In the genomic region with DNA sequence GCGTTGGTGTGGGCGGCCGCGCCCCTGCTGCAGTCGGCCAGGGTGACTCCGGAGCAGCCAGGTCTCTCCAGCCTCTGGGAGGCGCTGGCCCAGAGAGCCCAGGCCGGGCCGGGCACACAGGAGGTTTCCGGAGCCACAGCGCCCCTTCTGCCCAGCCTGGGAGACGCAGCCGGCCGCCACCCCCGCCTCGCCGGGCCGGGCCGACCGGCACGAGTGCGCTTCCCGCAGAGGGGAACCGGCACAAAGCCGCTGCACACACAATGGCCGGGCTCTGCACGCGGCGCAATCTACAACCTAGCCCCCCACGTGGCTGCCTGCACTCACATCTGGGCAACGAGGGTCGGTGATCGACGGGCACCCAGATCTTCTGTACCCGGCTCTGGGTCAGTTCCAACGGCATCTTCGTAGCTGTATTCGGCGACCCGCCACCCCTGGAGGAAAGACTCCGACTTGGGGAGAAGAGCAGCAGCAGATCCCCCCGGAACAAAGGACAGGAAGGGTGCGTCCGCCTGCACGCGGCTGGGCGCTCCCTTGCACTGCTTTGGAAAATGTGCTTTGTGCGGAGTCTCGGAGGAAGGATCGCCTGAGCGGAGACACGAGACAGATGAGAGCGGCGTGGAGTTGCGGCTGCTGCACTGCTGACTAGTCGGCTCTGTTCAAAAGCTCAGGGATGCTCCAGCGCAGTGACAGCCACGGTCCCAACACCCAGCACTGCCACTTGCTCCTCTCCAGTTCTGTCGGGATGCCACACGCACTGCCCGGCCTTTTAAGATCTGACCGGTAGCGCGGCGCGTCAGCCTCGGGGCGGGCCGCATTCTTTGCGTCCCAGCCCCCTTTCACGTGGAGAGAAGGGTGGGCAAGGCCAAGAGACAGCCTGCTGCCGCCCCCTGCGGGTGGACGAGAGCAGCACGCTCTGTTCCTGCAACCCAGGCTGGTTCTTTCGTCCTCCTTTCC, we compare ENCODE assay signal across 8 mouse cellular contexts. TPM values are rescaled to one million over a fixed set of nuclear protein-coding genes. Genes with fewer than 3 reads are reported as not detected.
A peak's percentile ranks its signal among the peaks of the same experiment; 100 is the strongest.
DNase-seq lines count a peak whose midpoint lies in the region; ATAC-seq lines count a peak whose summit lies in the region.

No protein-coding gene starts in this region.

- no peaks in the 10 kb centered on the region for H3K9me3 ChIP-seq in hindbrain, embryonic 14.5 days (ENCODE audit: control insufficient read depth, low read length)

- peak overlapping the region; percentile 85 for H3K4me2 ChIP-seq in hindbrain, embryonic 14.5 days (replicated peaks)

- H3K27me3 ChIP-seq in hindbrain, embryonic 14.5 days (ENCODE audit: control insufficient read depth, insufficient read depth, low read length) = peaks cover 12% of the 10 kb centered on the region; the same call in 1 of the 2 replicates

- ATAC-seq in hindbrain, embryonic 14.5 days (ENCODE audit: low FRiP score) = peak; percentile 89

- DNase-seq in R1 (ENCODE audit: low read depth, low spot score) = peak; percentile 92
- DNase-seq in cerebellum, postnatal 25 days = peak; percentile 91 to 95
- DNase-seq in frontal cortex, postnatal 25 days (ENCODE audit: low spot score in 2 of 2) = peak; percentile 85 to 89
- peak; percentile 93 for DNase-seq in hindbrain, embryonic 14.5 days (ENCODE audit: low spot score)
- peak; percentile 87 to 93 for DNase-seq in layer of hippocampus, postnatal 25 days (ENCODE audit: extremely low spot score in 1 of 2, low spot score in 1 of 2)
- peak; percentile 94 for DNase-seq in lung, postnatal 14 days
- DNase-seq in ovary, postnatal 36 days (ENCODE audit: low spot score) = peak; percentile 91
- DNase-seq in thymus, postnatal 14 days = peak; percentile 90

- H3K9ac ChIP-seq in hindbrain, embryonic 14.5 days = peak overlapping the region; percentile 93

- WGBS in hindbrain, embryonic 14.5 days = under 1% methylated on average over 76 of the region's 76 CpGs

- H3K36me3 ChIP-seq in hindbrain, embryonic 14.5 days (replicated peaks; ENCODE audit: control insufficient read depth, insufficient read depth) = peaks cover 7% of the 10 kb centered on the region

- peak overlapping the region; percentile 96 for H3K27ac ChIP-seq in hindbrain, embryonic 14.5 days

- H3K4me3 ChIP-seq in hindbrain, embryonic 14.5 days (replicated peaks; ENCODE audit: low read length) = peak overlapping the region; percentile 71

- H3K4me1 ChIP-seq in hindbrain, embryonic 14.5 days (replicated peaks; ENCODE audit: control insufficient read depth, insufficient read depth, low read length) = peaks cover 41% of the 10 kb centered on the region

RNA-seq across cellular contexts. Expression of a gene that starts 52.3 kb away (rescaled TPM):
- 27.6 and 32.0 TPM in 2 replicates for polyA plus RNA-seq in hindbrain, embryonic 14.5 days (2014; fragmentation: Nextera tagmentation; extraction: Ambion mirVana)
- 10 to 100 TPM; 31.2 to 34.8 TPM for total RNA-seq in layer of hippocampus, postnatal 25 days (2021)

Comparison
In these comparisons a context has a peak if more than half of its experiments do, and no peak if none do; other contexts are left out.
1. Peak in every context shown above with its lines: DNase-seq, ATAC-seq, H3K4me3 ChIP-seq and H3K27ac ChIP-seq.